Mouse (Mus musculus): Measurements from ENCODE around the gene Epha4.

DNA sequence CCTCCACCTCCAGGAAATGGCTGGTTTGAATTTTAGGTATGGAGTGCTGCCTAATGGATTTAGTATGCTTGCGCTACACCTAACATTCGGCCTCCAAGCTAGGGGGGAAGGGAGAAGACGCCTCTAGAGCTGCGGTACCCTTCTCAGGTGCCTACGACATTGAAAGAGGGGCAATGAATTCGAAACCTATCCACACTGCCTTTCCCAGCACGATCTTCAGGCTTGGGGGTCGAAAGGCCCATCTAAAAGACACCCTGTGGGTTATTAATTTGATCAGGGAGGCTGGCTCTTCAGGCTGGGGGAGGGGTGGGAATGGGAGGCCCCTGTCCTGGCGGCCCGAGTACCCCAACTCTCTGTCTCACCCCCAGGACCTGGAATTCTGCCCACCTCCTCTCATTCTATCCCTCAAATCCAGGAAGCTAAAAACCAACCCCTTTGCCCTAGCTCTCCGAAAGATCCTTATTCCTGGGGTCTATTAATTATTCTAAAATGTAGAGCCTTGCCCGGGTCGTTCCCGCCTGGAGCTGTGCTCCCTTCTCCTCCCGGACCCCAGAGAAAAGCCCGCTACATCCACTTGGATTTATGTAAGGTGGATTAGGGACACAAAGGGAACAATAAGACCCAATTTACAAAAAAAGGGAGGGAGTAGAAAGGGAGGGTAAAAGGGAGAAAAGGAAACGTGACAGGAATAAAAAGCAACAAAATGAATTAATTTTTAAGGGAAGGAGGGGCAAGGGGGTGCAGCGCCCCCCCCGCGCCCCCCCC lies 2.3 kb downstream of the Epha4 start:
- no peak for TF ChIP-seq CTCF (IDR thresholded peaks at IDR 0.05)
- TF ChIP-seq POLR2A (IDR thresholded peaks at IDR 0.05; ENCODE audit: insufficient read depth, low read depth, low read length) = no peak

Measured in heart, adult 2 months (tissue).